Mouse (Mus musculus): Measurements from ENCODE around the gene Rnf144b. TPM values are rescaled to one million over a fixed set of nuclear protein-coding genes. Genes with fewer than 3 reads are reported as not detected.

Gene Rnf144b
- total RNA-seq (2021) = 1 to 10 TPM; 3.4 to 6.7 TPM
- long read RNA-seq, experiment 1 = 0 reads
- long read RNA-seq, experiment 2, partial matches to known transcripts = 0 of 3 reads
- long read RNA-seq, experiment 2, other reads (novel, unspliced or antisense) = 1 of 3 reads

GRCm38 (mm10) chr13:47122537-47123430 is at the start of gene Rnf144b:
Gene Rnf144b (plus strand): TSS chr13:47122656.
- no peak for DNase-seq (ENCODE audit: low spot score in 2 of 2)

GRCm38 (mm10) chr13:47076156-47076555 is 46.3 kb upstream of the Rnf144b start:
- DNase-seq (ENCODE audit: low spot score in 2 of 2) = no peak

GRCm38 (mm10) chr13:47077367-47077766 is 45.1 kb upstream of the Rnf144b start:
- DNase-seq (ENCODE audit: low spot score in 2 of 2) = no peak

- no peak for DNase-seq (ENCODE audit: low spot score in 2 of 2)
Measured at GRCm38 (mm10) chr13:47078799-47079198, 43.7 kb upstream of the Rnf144b start.

- DNase-seq (ENCODE audit: low spot score in 2 of 2) = no peak
Measured at GRCm38 (mm10) chr13:47080905-47081505, 41.5 kb upstream of the Rnf144b start.

- no peak for DNase-seq (ENCODE audit: low spot score in 2 of 2)
Measured at GRCm38 (mm10) chr13:47088433-47088832, 34.0 kb upstream of the Rnf144b start.

- DNase-seq (ENCODE audit: low spot score in 2 of 2) = no peak
Measured at GRCm38 (mm10) chr13:47089271-47089670, 33.2 kb upstream of the Rnf144b start.

GRCm38 (mm10) chr13:47093791-47094190 is 28.7 kb upstream of the Rnf144b start:
- DNase-seq (ENCODE audit: low spot score in 2 of 2) = no peak

- DNase-seq (ENCODE audit: low spot score in 2 of 2) = no peak
Measured at GRCm38 (mm10) chr13:47096591-47096990, 25.9 kb upstream of the Rnf144b start.

- no peak for DNase-seq (ENCODE audit: low spot score in 2 of 2)
Measured at GRCm38 (mm10) chr13:47099265-47099664, 23.2 kb upstream of the Rnf144b start.

GRCm38 (mm10) chr13:47100587-47100986 is 21.9 kb upstream of the Rnf144b start:
- DNase-seq (ENCODE audit: low spot score in 2 of 2) = no peak

GRCm38 (mm10) chr13:47104146-47104545 is 18.3 kb upstream of the Rnf144b start:
- DNase-seq (ENCODE audit: low spot score in 2 of 2) = no peak

- DNase-seq (ENCODE audit: low spot score in 2 of 2) = no peak
Measured at GRCm38 (mm10) chr13:47104856-47105541, 17.5 kb upstream of the Rnf144b start.

- peak; percentile 60 to 78 for DNase-seq (ENCODE audit: low spot score in 2 of 2)
Measured at GRCm38 (mm10) chr13:47105711-47106579, 16.5 kb upstream of the Rnf144b start, which contains the start of gene Dek. Gene Dek (minus strand): TSS chr13:47106201.

- no peak for DNase-seq (ENCODE audit: low spot score in 2 of 2)
Measured at GRCm38 (mm10) chr13:47106580-47106888, 15.9 kb upstream of the Rnf144b start.

GRCm38 (mm10) chr13:47109239-47109638 is 13.2 kb upstream of the Rnf144b start:
- no peak for DNase-seq (ENCODE audit: low spot score in 2 of 2)

GRCm38 (mm10) chr13:47111185-47111584 is 11.3 kb upstream of the Rnf144b start:
- no peak for DNase-seq (ENCODE audit: low spot score in 2 of 2)

- DNase-seq (ENCODE audit: low spot score in 2 of 2) = no peak
Measured at GRCm38 (mm10) chr13:47112056-47112455, 10.4 kb upstream of the Rnf144b start.

- no peak for DNase-seq (ENCODE audit: low spot score in 2 of 2)
Measured at GRCm38 (mm10) chr13:47112924-47113323, 9.5 kb upstream of the Rnf144b start.

- DNase-seq (ENCODE audit: low spot score in 2 of 2) = no peak
Measured at GRCm38 (mm10) chr13:47116000-47116399, 6.5 kb upstream of the Rnf144b start.
